Mouse (Mus musculus): ENCODE data around the gene Leng9. TPM values are rescaled to one million over a fixed set of nuclear protein-coding genes. Genes with fewer than 3 reads are reported as not detected.

The Leng9 gene
- polyA plus RNA-seq, 1 experiment from 2014 or later = 7.7 TPM

DNA sequence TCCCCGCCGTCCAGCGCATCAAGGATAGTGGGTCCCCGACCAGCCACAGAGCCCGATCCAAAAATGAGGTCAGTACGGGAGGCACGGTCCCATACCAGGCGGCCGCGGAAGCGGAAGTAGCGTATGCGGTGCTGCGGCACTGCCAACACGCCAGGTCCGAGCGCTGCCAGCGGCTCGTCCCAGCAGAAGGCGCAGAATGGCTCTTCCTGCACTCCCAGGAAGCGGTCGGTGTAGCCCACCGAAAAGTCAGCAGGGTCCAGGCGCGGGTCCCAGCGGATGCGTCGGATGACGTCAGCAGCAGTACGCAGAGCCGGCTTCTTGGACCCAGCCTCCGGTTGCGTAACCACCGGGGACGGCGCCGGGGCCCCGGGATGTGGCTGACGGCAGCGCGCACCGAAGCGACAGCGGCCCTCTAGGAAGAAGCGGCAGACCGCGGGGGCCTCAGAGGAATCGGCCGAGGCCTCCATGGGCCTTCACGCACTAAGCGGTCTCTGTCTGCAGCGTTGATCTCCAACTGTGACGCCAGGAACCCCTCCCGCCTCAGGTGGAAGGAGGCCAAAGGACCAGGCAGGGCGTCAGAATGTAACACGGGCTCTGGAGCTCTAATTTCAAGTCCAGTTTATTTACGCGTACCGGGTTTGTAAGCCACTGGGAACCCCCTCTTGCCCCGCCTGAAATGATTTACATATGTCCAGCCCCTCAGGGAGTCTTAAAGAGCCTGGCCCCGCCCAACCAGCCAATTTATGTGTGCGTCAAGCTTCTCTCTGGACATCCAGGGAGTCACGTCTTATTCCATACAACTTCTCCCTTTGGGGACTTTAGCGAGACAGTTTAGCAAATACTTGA is 742 bp downstream of the Leng9 start:
- under 1% methylated on average over 64 of the region's 64 CpGs for WGBS
- TF ChIP-seq EP300 (IDR thresholded peaks at IDR 0.05) = no peak; the same call in 1 of the 2 replicates
- TF ChIP-seq CTCF (IDR thresholded peaks at IDR 0.05) = no peak
- Histone ChIP-seq H3K27me3 (replicated peaks; ENCODE audit: insufficient read depth, low read length) (no peaks in the 10 kb centered on the region), H3K9ac (replicated peaks; ENCODE audit: low read depth) (peak overlapping the region; percentile 79), H3K9me3 (ENCODE audit: low read length) (no peaks in the 10 kb centered on the region), H3K4me1 (ENCODE audit: insufficient read depth, low read depth, low read length) (peaks cover 6% of the 10 kb centered on the region; the same call in 1 of the 2 replicates), H3K36me3 (ENCODE audit: insufficient read depth, low read length) (peaks cover 30% of the 10 kb centered on the region), H3K27ac (ENCODE audit: low read length) (peak overlapping the region; percentile 99), H3K4me3 (ENCODE audit: low read depth, low read length) (peak overlapping the region; percentile 76), H3K4me2 (replicated peaks; ENCODE audit: low read depth, low read length) (peak overlapping the region; percentile 84)
- ATAC-seq = peak; percentile 83
- DNase-seq (ENCODE audit: low spot score) = peak; percentile 97

- peak; percentile 10 for ATAC-seq
Measured at GRCm38 (mm10) chr7:4148341-4149208, 1.6 kb downstream of the Leng9 start.

DNA sequence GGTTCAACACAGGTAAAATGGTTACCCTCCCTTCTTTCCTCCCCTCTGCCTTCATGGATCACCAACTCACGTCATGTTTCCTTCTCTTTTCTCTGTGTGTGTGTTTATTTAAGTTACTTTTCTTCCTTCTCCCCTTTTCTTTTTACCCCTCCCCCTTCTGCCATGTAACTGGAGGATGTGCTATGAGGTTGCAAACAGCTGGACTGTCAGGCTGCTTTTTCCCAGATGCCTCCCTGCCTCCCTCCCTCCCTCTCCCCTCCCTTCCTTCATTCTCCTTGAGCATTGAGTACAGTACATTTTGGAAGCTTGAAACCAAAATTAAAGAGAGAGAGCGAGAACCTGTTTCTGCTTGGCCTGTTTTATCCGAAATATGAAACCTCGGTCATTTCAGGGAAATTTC is 2.3 kb downstream of the Leng9 start:
- H3K27ac ChIP-seq (ENCODE audit: low read length) = 0 out of 2 replicates have a peak overlapping the region, but pooled peaks have one; percentile 99
- H3K9me3 ChIP-seq (ENCODE audit: low read length) = no peaks in the 10 kb centered on the region
- peak overlapping the region; percentile 84 for H3K4me2 ChIP-seq (replicated peaks; ENCODE audit: low read depth, low read length)
- peak; percentile 77 for DNase-seq (ENCODE audit: low spot score)
- peaks cover 6% of the 10 kb centered on the region; the same call in 1 of the 2 replicates for H3K4me1 ChIP-seq (ENCODE audit: insufficient read depth, low read depth, low read length)
- H3K36me3 ChIP-seq (ENCODE audit: insufficient read depth, low read length) = peaks cover 46% of the 10 kb centered on the region
- H3K4me3 ChIP-seq (ENCODE audit: low read depth, low read length) = no peak overlapping the region
- H3K9ac ChIP-seq (replicated peaks; ENCODE audit: low read depth) = no peak overlapping the region
- TF ChIP-seq EP300 (IDR thresholded peaks at IDR 0.05) = no peak
- no peak for TF ChIP-seq CTCF (IDR thresholded peaks at IDR 0.05)
- no peak for ATAC-seq
- WGBS = 69% methylated on average over 4 of the region's 4 CpGs
- H3K27me3 ChIP-seq (replicated peaks; ENCODE audit: insufficient read depth, low read length) = no peaks in the 10 kb centered on the region

More at GRCm38 (mm10) chr7:4148341-4149208, 1.6 kb downstream of the Leng9 start:
- Histone ChIP-seq H3K4me3 (ENCODE audit: low read depth, low read length) (peak overlapping the region; percentile 76), H3K27me3 (replicated peaks; ENCODE audit: insufficient read depth, low read length) (no peaks in the 10 kb centered on the region), H3K36me3 (ENCODE audit: insufficient read depth, low read length) (peaks cover 38% of the 10 kb centered on the region), H3K9me3 (ENCODE audit: low read length) (no peaks in the 10 kb centered on the region), H3K4me2 (replicated peaks; ENCODE audit: low read depth, low read length) (peak overlapping the region; percentile 84), H3K9ac (replicated peaks; ENCODE audit: low read depth) (peak overlapping the region; percentile 79), H3K4me1 (ENCODE audit: insufficient read depth, low read depth, low read length) (peaks cover 6% of the 10 kb centered on the region; the same call in 1 of the 2 replicates), H3K27ac (ENCODE audit: low read length) (peak overlapping the region; percentile 99)
- no peak for TF ChIP-seq CTCF (IDR thresholded peaks at IDR 0.05)
- no peak for TF ChIP-seq EP300 (IDR thresholded peaks at IDR 0.05)
- peak; percentile 76 for DNase-seq (ENCODE audit: low spot score)
- 27% methylated on average over 18 of the region's 18 CpGs for WGBS

- Histone ChIP-seq H3K36me3 (ENCODE audit: insufficient read depth, low read length) (peaks cover 50% of the 10 kb centered on the region), H3K27ac (ENCODE audit: low read length) (no peak overlapping the region), H3K4me1 (ENCODE audit: insufficient read depth, low read depth, low read length) (peaks cover 6% of the 10 kb centered on the region; the same call in 1 of the 2 replicates), H3K4me3 (ENCODE audit: low read depth, low read length) (no peak overlapping the region), H3K9ac (replicated peaks; ENCODE audit: low read depth) (no peak overlapping the region), H3K9me3 (ENCODE audit: low read length) (no peaks in the 10 kb centered on the region), H3K27me3 (replicated peaks; ENCODE audit: insufficient read depth, low read length) (no peaks in the 10 kb centered on the region), H3K4me2 (replicated peaks; ENCODE audit: low read depth, low read length) (no peak overlapping the region)
- ATAC-seq = no peak
- WGBS = 75% methylated on average over 18 of the region's 20 CpGs
- DNase-seq (ENCODE audit: low spot score) = no peak
- no peak for TF ChIP-seq CTCF (IDR thresholded peaks at IDR 0.05)
- TF ChIP-seq EP300 (IDR thresholded peaks at IDR 0.05) = no peak
Measured at GRCm38 (mm10) chr7:4147371-4147770, 2.8 kb downstream of the Leng9 start.

GRCm38 (mm10) chr7:4146241-4147180 is 3.7 kb downstream of the Leng9 start:
- Histone ChIP-seq H3K36me3 (ENCODE audit: insufficient read depth, low read length) (peaks cover 59% of the 10 kb centered on the region), H3K9ac (replicated peaks; ENCODE audit: low read depth) (no peak overlapping the region), H3K4me3 (ENCODE audit: low read depth, low read length) (no peak overlapping the region), H3K9me3 (ENCODE audit: low read length) (no peaks in the 10 kb centered on the region), H3K27ac (ENCODE audit: low read length) (no peak overlapping the region), H3K4me1 (ENCODE audit: insufficient read depth, low read depth, low read length) (peaks cover 6% of the 10 kb centered on the region; the same call in 1 of the 2 replicates), H3K27me3 (replicated peaks; ENCODE audit: insufficient read depth, low read length) (no peaks in the 10 kb centered on the region), H3K4me2 (replicated peaks; ENCODE audit: low read depth, low read length) (no peak overlapping the region)
- no peak for ATAC-seq
- TF ChIP-seq EP300 (IDR thresholded peaks at IDR 0.05) (no peak), CTCF (IDR thresholded peaks at IDR 0.05) (no peak)
- DNase-seq (ENCODE audit: low spot score) = no peak
- WGBS = 89% methylated on average over 23 of the region's 23 CpGs
